Mouse (Mus musculus): ENCODE results near the gene Nmt2. TPM values are rescaled to one million over a fixed set of nuclear protein-coding genes. Genes with fewer than 3 reads are reported as not detected.

Nmt2 gene
- 19.0 and 24.8 TPM in 2 replicates for polyA plus RNA-seq (2012; rRNA removed)

GRCm38 (mm10) chr2:3283602-3284472 lies at the start of gene Nmt2:
Gene Nmt2, plus strand, starts transcription at chr2:3284212.

GRCm38 (mm10) chr2:3332484-3333242 lies 48.7 kb downstream of the Nmt2 start, which contains the start of gene Rpp38:
Gene Rpp38, minus strand, starts transcription at chr2:3332643.

DNA sequence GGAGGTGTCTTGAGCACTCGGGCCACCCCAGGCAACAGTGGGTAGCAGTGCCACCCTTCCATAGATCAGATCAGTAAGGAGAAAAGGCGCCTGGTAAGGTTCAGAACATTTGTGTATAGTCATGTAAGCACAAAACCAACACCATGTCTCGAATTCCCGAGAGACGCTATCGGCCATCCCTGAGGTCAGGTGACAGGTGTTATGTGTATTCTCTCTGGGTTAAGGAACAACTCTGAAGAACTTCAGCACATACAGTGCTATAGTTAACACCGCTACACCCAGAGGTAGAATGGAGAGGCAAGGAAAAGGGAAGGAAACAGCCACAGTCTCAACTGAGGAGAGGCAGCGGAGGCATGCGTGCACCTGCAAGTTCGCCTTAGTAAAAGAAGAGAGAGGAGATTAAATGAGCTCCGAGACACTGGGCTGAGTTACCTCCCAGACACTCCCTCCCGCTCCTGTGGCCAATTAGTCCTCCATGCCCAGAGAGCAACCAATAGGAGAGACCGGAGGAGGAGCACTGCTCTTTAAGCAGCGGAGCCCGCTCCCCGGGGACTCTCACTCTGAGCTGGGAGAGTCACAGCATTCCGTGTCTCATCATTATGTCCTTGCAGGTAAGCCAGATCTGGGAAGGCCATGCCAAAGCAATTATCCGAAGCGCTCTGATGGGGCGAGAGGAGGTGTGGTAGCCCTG lies 51.7 kb downstream of the Nmt2 start, which contains the start of gene Acbd7:
Gene Acbd7 (plus strand): TSS at position 558 of the 691 bp plus-strand sequence.

Other genes starting within 250 kb of the Nmt2 start
- 28.8 and 34.9 TPM in 2 replicates for gene Fam171a1, start 170.0 kb upstream of the Nmt2 start, polyA plus RNA-seq (2012; rRNA removed)
- 15.8 and 16.1 TPM in 2 replicates for gene Rpp38, start 48.4 kb downstream of the Nmt2 start, polyA plus RNA-seq (2012; rRNA removed)
- 0.29 and 0.49 TPM in 2 replicates for gene Acbd7, start 52.0 kb downstream of the Nmt2 start, polyA plus RNA-seq (2012; rRNA removed)
- gene Olah, start 113.0 kb downstream of the Nmt2 start, polyA plus RNA-seq (2012; rRNA removed): not detected in 2 replicates
- 0.17 and 0.47 TPM in 2 replicates for gene Meig1, start 138.4 kb downstream of the Nmt2 start, polyA plus RNA-seq (2012; rRNA removed)
- 9.1 and 11.5 TPM in 2 replicates for gene Dclre1c, start 139.9 kb downstream of the Nmt2 start, polyA plus RNA-seq (2012; rRNA removed)
- 21.6 and 23.6 TPM in 2 replicates for gene Suv39h2, start 190.8 kb downstream of the Nmt2 start, polyA plus RNA-seq (2012; rRNA removed)
- 5.7 and 7.0 TPM in 2 replicates for gene Gm45902, start 228.6 kb downstream of the Nmt2 start, polyA plus RNA-seq (2012; rRNA removed)
- 81.3 and 98.4 TPM in 2 replicates for gene Hspa14, start 228.6 kb downstream of the Nmt2 start, polyA plus RNA-seq (2012; rRNA removed)
- 0.47 and 0.66 TPM in 2 replicates for gene Cdnf, start 228.8 kb downstream of the Nmt2 start, polyA plus RNA-seq (2012; rRNA removed)